Mouse (Mus musculus) embryonic facial prominence, embryonic 11.5 days (tissue): ENCODE data around the gene Cryz. TPM values are rescaled to one million over a fixed set of nuclear protein-coding genes. Genes with fewer than 3 reads are reported as not detected.

Experiments used
- ATAC-seq: fragments of 200-750 bp; cut with Nextera tagmentation; replicated peaks from 2 replicates; pipeline ENCODE4 v1.8.0; 2017; ENCODE audit warnings: low read depth; ENCODE audit not compliant: insufficient number of reproducible peaks, low FRiP score, low TSS enrichment
- DNase-seq: peaks from one replicate; pipeline ENCODE4 v3.0.0-alpha.2; 2015; ENCODE audit warnings: low spot score
- H3K27ac ChIP-seq: fragments of 300-500 bp; sonication (generic); replicated peaks from 2 replicates; pipeline ENCODE4 v1.5.1; 2014; ENCODE audit warnings: mild to moderate bottlenecking, low read depth, low read length, control low read depth
- H3K27me3 ChIP-seq: fragments of 300-500 bp; sonication (generic); 2 replicates; pipeline ENCODE4 v1.6.1; 2014; ENCODE audit warnings: mild to moderate bottlenecking, low read length, moderate library complexity, mixed read lengths; ENCODE audit not compliant: control insufficient read depth, insufficient read depth
- H3K36me3 ChIP-seq: fragments of 300-500 bp; sonication (generic); replicated peaks from 2 replicates; pipeline ENCODE4 v1.6.1; 2014; ENCODE audit warnings: low read depth, mild to moderate bottlenecking, low read length, moderate library complexity, mixed read lengths; ENCODE audit not compliant: control insufficient read depth, insufficient read depth
- H3K4me1 ChIP-seq: fragments of 300-500 bp; sonication (generic); 2 replicates; pipeline ENCODE4 v1.6.1; 2014; ENCODE audit warnings: low read length, mixed read lengths; ENCODE audit not compliant: control insufficient read depth, insufficient read depth
- H3K4me2 ChIP-seq: fragments of 300-500 bp; sonication (generic); 2 replicates; pipeline ENCODE4 v1.6.1; 2014; ENCODE audit warnings: low read depth, mild to moderate bottlenecking, control low read depth, low read length, moderate library complexity
- H3K4me3 ChIP-seq: fragments of 300-500 bp; sonication (generic); 2 replicates; pipeline ENCODE4 v1.5.1; 2014; ENCODE audit warnings: low read depth, low read length, control low read depth
- H3K9ac ChIP-seq: fragments of 300-500 bp; sonication (generic); replicated peaks from 2 replicates; pipeline ENCODE4 v1.6.1; 2014; ENCODE audit warnings: mild to moderate bottlenecking, control low read depth, low read length
- H3K9me3 ChIP-seq: fragments of 300-500 bp; sonication (generic); replicated peaks from 2 replicates; pipeline ENCODE4 v1.6.1; 2016; ENCODE audit warnings: mild to moderate bottlenecking, low read length, inconsistent platforms, mixed read lengths; ENCODE audit not compliant: control insufficient read depth
- WGBS: fragments of 180-500 bp; shearing (Covaris S2); extraction: QIAGEN DNeasy Blood & Tissue Kit; methylation state at CpG from one replicate; pipeline ENCODE4 v1.1.7; 2014; 5-methylcytosine and 5-hydroxymethylcytosine counted together
- polyA plus RNA-seq: library from polyadenylated mRNA; unstranded; fragments of >200 nt; fragmentation: Nextera tagmentation; extraction: Ambion mirVana; gene quantifications from 2 replicates; pipeline ENCODE4 v1.2.1, GENCODE M21; 2014

Gene Cryz
- polyA plus RNA-seq, 1 experiment from 2014 or later, result 30.5 TPM

- DNase-seq (no peak), ATAC-seq (peak; percentile 60)
- Histone ChIP-seq H3K9me3 (no peaks in the 10 kb centered on the region), H3K27ac (no peak overlapping the region), H3K4me1 (no peaks in the 10 kb centered on the region), H3K9ac (no peak overlapping the region), H3K4me3 (no peak overlapping the region), H3K27me3 (0 out of 2 replicates have a peak, but pooled peaks cover 2% of the 10 kb centered on the region), H3K36me3 (no peaks in the 10 kb centered on the region), H3K4me2 (no peak overlapping the region)
- 55% methylated on average over 20 of the region's 20 CpGs for WGBS
Observed at GRCm38 (mm10) chr3:154649411-154650285, 53.1 kb downstream of the Cryz start.

- Histone ChIP-seq H3K4me3 (no peak overlapping the region), H3K4me1 (no peaks in the 10 kb centered on the region), H3K27me3 (0 out of 2 replicates have a peak, but pooled peaks cover 2% of the 10 kb centered on the region), H3K36me3 (no peaks in the 10 kb centered on the region), H3K9ac (no peak overlapping the region), H3K27ac (no peak overlapping the region), H3K9me3 (no peaks in the 10 kb centered on the region), H3K4me2 (no peak overlapping the region)
- 84% methylated on average over 10 of the region's 10 CpGs for WGBS
- DNase-seq, result no peak
- ATAC-seq, result no peak
Observed at GRCm38 (mm10) chr3:154651192-154651821, 54.8 kb downstream of the Cryz start.

DNA sequence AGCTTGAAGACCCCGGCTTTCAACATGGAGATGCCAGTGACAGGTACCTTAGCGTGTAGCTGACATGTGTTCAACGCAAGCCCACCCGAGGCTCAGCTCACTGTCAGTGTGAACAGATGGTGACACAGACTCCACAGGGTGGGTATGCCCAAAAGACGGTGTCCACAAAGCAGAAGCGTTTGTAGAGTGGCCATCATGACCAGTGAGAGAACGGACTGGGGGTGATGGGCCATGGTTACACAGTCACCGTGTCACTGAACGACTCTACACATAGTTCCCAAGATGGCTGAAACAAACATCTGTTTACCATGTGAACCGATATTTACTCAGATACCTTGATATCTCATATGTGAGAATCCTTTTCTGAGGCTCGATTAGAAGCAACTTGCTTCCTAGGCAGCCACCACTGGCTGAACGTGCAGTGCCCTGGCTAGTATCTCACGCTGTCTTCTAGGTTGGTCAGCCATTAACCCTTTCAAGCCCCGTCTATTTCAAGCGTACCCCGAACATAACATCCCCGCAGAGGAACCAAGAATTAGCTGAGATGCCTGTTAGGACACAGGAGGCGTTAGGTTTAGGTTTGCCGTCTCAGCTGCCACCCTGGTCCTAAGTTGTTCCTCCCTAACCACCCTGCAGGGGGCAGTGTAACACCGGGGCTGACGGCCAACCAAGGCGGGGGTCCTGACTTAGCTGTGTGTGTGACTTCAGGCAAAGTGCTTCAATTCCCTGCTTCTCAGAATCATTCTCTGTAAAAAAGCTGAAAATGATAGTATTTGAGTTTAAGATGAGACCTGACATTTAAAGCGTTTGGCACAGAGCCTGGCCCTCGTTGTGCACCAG lies 56.3 kb downstream of the Cryz start:
- no peaks in the 10 kb centered on the region for H3K9me3 ChIP-seq
- H3K4me2 ChIP-seq, result no peak overlapping the region
- H3K4me3 ChIP-seq, result no peak overlapping the region
- 48% methylated on average over 24 of the region's 24 CpGs for WGBS
- 0 out of 2 replicates have a peak, but pooled peaks cover 2% of the 10 kb centered on the region for H3K27me3 ChIP-seq
- no peaks in the 10 kb centered on the region for H3K4me1 ChIP-seq
- DNase-seq (peak; percentile 82), ATAC-seq (0 out of 2 replicates have a peak, but pooled peaks have one; percentile 44)
- H3K27ac ChIP-seq, result no peak overlapping the region
- H3K36me3 ChIP-seq, result no peaks in the 10 kb centered on the region
- H3K9ac ChIP-seq, result no peak overlapping the region

DNA sequence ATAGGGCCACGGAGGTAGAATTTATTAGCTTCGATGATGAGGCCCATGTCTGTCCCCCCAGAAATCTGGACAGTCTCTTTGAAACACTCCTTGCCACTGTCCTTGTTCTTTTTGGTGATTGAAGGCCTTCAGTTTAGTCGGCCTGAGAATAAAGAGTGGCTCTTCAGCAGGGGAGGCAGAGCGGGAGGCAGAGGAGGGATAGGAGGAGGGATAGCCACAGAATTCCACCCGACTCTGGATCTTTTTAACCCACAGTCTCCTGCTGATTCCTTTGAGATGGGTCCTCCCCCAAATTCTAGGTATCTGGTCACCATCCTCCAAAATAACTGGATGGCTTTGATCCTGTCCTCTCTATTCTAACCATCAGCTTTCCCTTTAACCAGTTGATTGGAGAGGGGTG lies 56.9 kb downstream of the Cryz start:
- Histone ChIP-seq H3K9ac (no peak overlapping the region), H3K4me1 (no peaks in the 10 kb centered on the region), H3K36me3 (no peaks in the 10 kb centered on the region), H3K4me3 (no peak overlapping the region), H3K27me3 (0 out of 2 replicates have a peak, but pooled peaks cover 2% of the 10 kb centered on the region), H3K9me3 (no peaks in the 10 kb centered on the region), H3K4me2 (no peak overlapping the region), H3K27ac (no peak overlapping the region)
- no peak for ATAC-seq
- no peak for DNase-seq
- 57% methylated on average over 5 of the region's 5 CpGs for WGBS

DNA sequence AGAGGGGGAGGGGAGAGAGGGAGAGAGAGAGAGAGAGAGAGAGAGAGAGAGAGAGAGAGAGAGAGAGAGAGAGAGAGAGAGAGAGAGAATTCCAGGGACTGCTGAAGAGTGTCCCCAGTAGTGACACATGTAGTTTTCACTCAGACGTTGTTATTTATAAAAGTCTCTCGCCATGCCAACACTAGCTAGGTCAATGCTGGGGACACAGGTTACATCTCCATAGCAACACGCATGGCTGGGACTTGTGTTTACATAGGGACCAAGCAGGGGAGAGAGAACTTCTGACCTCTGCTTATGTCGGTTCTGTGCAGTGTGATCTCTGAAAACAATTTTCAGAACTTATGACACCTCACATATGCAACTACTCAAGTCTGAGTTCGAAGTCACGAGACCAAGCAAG lies 57.8 kb downstream of the Cryz start:
- Histone ChIP-seq H3K27ac (no peak overlapping the region), H3K4me1 (no peaks in the 10 kb centered on the region), H3K4me3 (no peak overlapping the region), H3K36me3 (no peaks in the 10 kb centered on the region), H3K4me2 (no peak overlapping the region), H3K27me3 (0 out of 2 replicates have a peak, but pooled peaks cover 2% of the 10 kb centered on the region), H3K9ac (no peak overlapping the region), H3K9me3 (no peaks in the 10 kb centered on the region)
- 46% methylated on average over 6 of the region's 6 CpGs for WGBS
- ATAC-seq, result no peak
- no peak for DNase-seq

- H3K4me2 ChIP-seq, result no peak overlapping the region
- H3K4me3 ChIP-seq, result no peak overlapping the region
- 0 out of 2 replicates have a peak, but pooled peaks cover 2% of the 10 kb centered on the region for H3K27me3 ChIP-seq
- H3K9me3 ChIP-seq, result no peaks in the 10 kb centered on the region
- DNase-seq, result no peak
- no peak overlapping the region for H3K27ac ChIP-seq
- no peak overlapping the region for H3K9ac ChIP-seq
- ATAC-seq, result no peak
- no peaks in the 10 kb centered on the region for H3K4me1 ChIP-seq
- H3K36me3 ChIP-seq, result no peaks in the 10 kb centered on the region
- WGBS, result 77% methylated on average over 12 of the region's 12 CpGs
Observed at GRCm38 (mm10) chr3:154654901-154655300, 58.4 kb downstream of the Cryz start.

DNA sequence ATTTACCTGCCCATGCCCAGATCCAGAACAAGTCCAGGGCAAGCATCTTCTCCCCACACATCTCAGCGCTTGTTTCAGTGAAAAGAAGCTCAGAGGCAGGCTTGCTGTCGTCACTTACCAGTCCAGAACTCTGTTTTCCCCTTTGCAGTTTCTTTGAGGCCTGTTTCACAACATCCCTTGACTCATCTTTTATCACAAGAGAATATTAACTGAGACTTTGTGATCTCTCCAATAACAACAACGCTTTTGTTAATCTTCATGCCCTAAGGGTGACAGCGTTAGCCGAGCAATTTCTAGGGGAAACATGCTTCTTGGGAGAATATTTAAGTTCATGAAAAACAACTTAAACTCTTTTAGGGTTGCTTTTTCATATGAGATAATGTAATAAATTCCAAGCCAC lies 59.2 kb downstream of the Cryz start:
- ATAC-seq (no peak), DNase-seq (no peak)
- H3K36me3 ChIP-seq, result no peaks in the 10 kb centered on the region
- H3K27ac ChIP-seq, result no peak overlapping the region
- H3K4me1 ChIP-seq, result no peaks in the 10 kb centered on the region
- no peak overlapping the region for H3K4me2 ChIP-seq
- 82% methylated on average over 5 of the region's 5 CpGs for WGBS
- no peak overlapping the region for H3K4me3 ChIP-seq
- no peaks in the 10 kb centered on the region for H3K9me3 ChIP-seq
- 0 out of 2 replicates have a peak, but pooled peaks cover 2% of the 10 kb centered on the region for H3K27me3 ChIP-seq
- H3K9ac ChIP-seq, result no peak overlapping the region
